Mouse (Mus musculus): ENCODE measurements around the gene Izumo1r. TPM values are rescaled to one million over a fixed set of nuclear protein-coding genes. Genes with fewer than 3 reads are reported as not detected.

The Izumo1r gene
- polyA plus RNA-seq, 1 experiment from 2014 or later: not detected

- no peak for ATAC-seq (ENCODE audit: insufficient number of reproducible peaks, insufficient read depth, low FRiP score, low read depth)
- H3K27ac ChIP-seq (ENCODE audit: low read length): no peak overlapping the region
- no peak overlapping the region for H3K9ac ChIP-seq (replicated peaks; ENCODE audit: low read depth, low read length)
- H3K4me1 ChIP-seq (ENCODE audit: control insufficient read depth, insufficient read depth, low read length): peaks cover 24% of the 10 kb centered on the region
- no peak overlapping the region for H3K4me2 ChIP-seq (replicated peaks; ENCODE audit: low read depth, low read length)
- no peak overlapping the region for H3K4me3 ChIP-seq (ENCODE audit: low read depth, low read length)
- WGBS: 85% methylated on average over 2 of the region's 2 CpGs
- no peaks in the 10 kb centered on the region for H3K27me3 ChIP-seq (ENCODE audit: control insufficient read depth, insufficient read depth, low read length)
- H3K36me3 ChIP-seq (ENCODE audit: control insufficient read depth, insufficient read depth, low read length): no peaks in the 10 kb centered on the region
- no peaks in the 10 kb centered on the region for H3K9me3 ChIP-seq (ENCODE audit: control insufficient read depth, low read depth, low read length)
Observed at GRCm38 (mm10) chr9:14902416-14902815, 1.3 kb downstream of the Izumo1r start.

- WGBS: 33% methylated on average over 7 of the region's 7 CpGs
- Histone ChIP-seq H3K27me3 (ENCODE audit: control insufficient read depth, insufficient read depth, low read length) (no peaks in the 10 kb centered on the region), H3K9ac (replicated peaks; ENCODE audit: low read depth, low read length) (no peak overlapping the region), H3K27ac (ENCODE audit: low read length) (no peak overlapping the region), H3K4me3 (ENCODE audit: low read depth, low read length) (no peak overlapping the region), H3K4me2 (replicated peaks; ENCODE audit: low read depth, low read length) (no peak overlapping the region), H3K4me1 (ENCODE audit: control insufficient read depth, insufficient read depth, low read length) (peaks cover 24% of the 10 kb centered on the region), H3K9me3 (ENCODE audit: control insufficient read depth, low read depth, low read length) (no peaks in the 10 kb centered on the region), H3K36me3 (ENCODE audit: control insufficient read depth, insufficient read depth, low read length) (no peaks in the 10 kb centered on the region)
- ATAC-seq (ENCODE audit: insufficient number of reproducible peaks, insufficient read depth, low FRiP score, low read depth): no peak
Observed at GRCm38 (mm10) chr9:14901757-14902156, 2.0 kb downstream of the Izumo1r start.

- Histone ChIP-seq H3K4me3 (ENCODE audit: low read depth, low read length) (no peak overlapping the region), H3K36me3 (ENCODE audit: control insufficient read depth, insufficient read depth, low read length) (no peaks in the 10 kb centered on the region), H3K4me2 (replicated peaks; ENCODE audit: low read depth, low read length) (no peak overlapping the region), H3K27ac (ENCODE audit: low read length) (no peak overlapping the region), H3K9ac (replicated peaks; ENCODE audit: low read depth, low read length) (no peak overlapping the region), H3K27me3 (ENCODE audit: control insufficient read depth, insufficient read depth, low read length) (no peaks in the 10 kb centered on the region), H3K4me1 (ENCODE audit: control insufficient read depth, insufficient read depth, low read length) (no peaks in the 10 kb centered on the region), H3K9me3 (ENCODE audit: control insufficient read depth, low read depth, low read length) (no peaks in the 10 kb centered on the region)
- 72% methylated on average over 3 of the region's 3 CpGs for WGBS
- ATAC-seq (ENCODE audit: insufficient number of reproducible peaks, insufficient read depth, low FRiP score, low read depth): no peak
Observed at GRCm38 (mm10) chr9:14897102-14897501, 6.6 kb downstream of the Izumo1r start.

- H3K4me2 ChIP-seq (replicated peaks; ENCODE audit: low read depth, low read length): no peak overlapping the region
- H3K4me3 ChIP-seq (ENCODE audit: low read depth, low read length): no peak overlapping the region
- 49% methylated on average over 7 of the region's 7 CpGs for WGBS
- no peaks in the 10 kb centered on the region for H3K9me3 ChIP-seq (ENCODE audit: control insufficient read depth, low read depth, low read length)
- no peak for ATAC-seq (ENCODE audit: insufficient number of reproducible peaks, insufficient read depth, low FRiP score, low read depth)
- H3K9ac ChIP-seq (replicated peaks; ENCODE audit: low read depth, low read length): no peak overlapping the region
- no peaks in the 10 kb centered on the region for H3K4me1 ChIP-seq (ENCODE audit: control insufficient read depth, insufficient read depth, low read length)
- no peaks in the 10 kb centered on the region for H3K27me3 ChIP-seq (ENCODE audit: control insufficient read depth, insufficient read depth, low read length)
- no peak overlapping the region for H3K27ac ChIP-seq (ENCODE audit: low read length)
- H3K36me3 ChIP-seq (ENCODE audit: control insufficient read depth, insufficient read depth, low read length): no peaks in the 10 kb centered on the region
Observed at GRCm38 (mm10) chr9:14895237-14895835, 8.4 kb downstream of the Izumo1r start.

- WGBS: 79% methylated on average over 3 of the region's 3 CpGs
- no peak for ATAC-seq (ENCODE audit: insufficient number of reproducible peaks, insufficient read depth, low FRiP score, low read depth)
- no peaks in the 10 kb centered on the region for H3K27me3 ChIP-seq (ENCODE audit: control insufficient read depth, insufficient read depth, low read length)
Observed at GRCm38 (mm10) chr9:14894628-14895027, 9.1 kb downstream of the Izumo1r start.

DNA sequence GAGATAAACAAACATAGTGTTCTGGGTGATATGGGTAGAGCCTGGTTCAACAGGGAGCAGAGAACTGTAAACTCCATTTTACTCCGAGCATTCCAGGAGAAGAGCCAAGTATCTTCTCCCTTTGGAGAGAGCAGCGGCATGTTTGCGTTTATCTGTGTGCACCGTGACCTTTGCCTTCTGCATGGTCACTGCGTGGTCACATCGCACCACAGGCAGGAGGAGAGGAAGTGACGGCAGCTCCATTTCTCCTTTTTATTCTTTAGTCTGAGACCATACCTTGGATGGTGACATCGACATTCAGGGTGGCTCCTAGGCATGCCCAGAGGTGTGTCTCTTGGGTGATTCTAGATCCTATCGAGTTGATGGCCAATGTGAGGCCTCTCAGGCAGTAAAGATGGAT, 10.4 kb downstream of the Izumo1r start:
- ATAC-seq (ENCODE audit: insufficient number of reproducible peaks, insufficient read depth, low FRiP score, low read depth): no peak
- H3K9ac ChIP-seq (replicated peaks; ENCODE audit: low read depth, low read length): no peak overlapping the region
- H3K27me3 ChIP-seq (ENCODE audit: control insufficient read depth, insufficient read depth, low read length): no peaks in the 10 kb centered on the region
- no peaks in the 10 kb centered on the region for H3K36me3 ChIP-seq (ENCODE audit: control insufficient read depth, insufficient read depth, low read length)
- H3K9me3 ChIP-seq (ENCODE audit: control insufficient read depth, low read depth, low read length): no peaks in the 10 kb centered on the region
- no peaks in the 10 kb centered on the region for H3K4me1 ChIP-seq (ENCODE audit: control insufficient read depth, insufficient read depth, low read length)
- WGBS: 75% methylated on average over 9 of the region's 9 CpGs
- no peak overlapping the region for H3K27ac ChIP-seq (ENCODE audit: low read length)
- H3K4me2 ChIP-seq (replicated peaks; ENCODE audit: low read depth, low read length): no peak overlapping the region
- no peak overlapping the region for H3K4me3 ChIP-seq (ENCODE audit: low read depth, low read length)

More at GRCm38 (mm10) chr9:14894628-14895027, 9.1 kb downstream of the Izumo1r start:
- no peak overlapping the region for H3K9ac ChIP-seq (replicated peaks; ENCODE audit: low read depth, low read length)
- no peak overlapping the region for H3K4me3 ChIP-seq (ENCODE audit: low read depth, low read length)
- no peak overlapping the region for H3K4me2 ChIP-seq (replicated peaks; ENCODE audit: low read depth, low read length)
- H3K27ac ChIP-seq (ENCODE audit: low read length): no peak overlapping the region
- H3K4me1 ChIP-seq (ENCODE audit: control insufficient read depth, insufficient read depth, low read length): no peaks in the 10 kb centered on the region
- no peaks in the 10 kb centered on the region for H3K9me3 ChIP-seq (ENCODE audit: control insufficient read depth, low read depth, low read length)
- H3K36me3 ChIP-seq (ENCODE audit: control insufficient read depth, insufficient read depth, low read length): no peaks in the 10 kb centered on the region

DNA sequence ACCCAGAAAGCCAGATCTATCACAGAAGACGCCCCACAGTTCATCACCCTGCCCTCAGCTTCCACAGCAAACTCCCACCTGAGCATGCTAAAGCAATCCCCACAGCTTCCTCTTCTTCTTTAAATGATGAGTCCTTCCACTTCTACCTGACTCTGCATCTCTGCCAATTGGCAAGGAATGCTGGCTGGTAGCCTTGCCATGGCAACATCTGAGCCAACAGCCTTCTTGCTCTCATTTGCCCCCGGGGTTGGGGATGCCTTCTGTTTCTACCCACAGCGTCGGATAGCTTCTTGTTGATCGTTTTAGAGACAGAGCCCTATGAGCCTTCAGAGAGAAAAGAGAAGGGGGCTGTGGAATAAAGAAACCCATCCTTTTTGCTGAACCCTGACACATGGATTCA, 11.9 kb downstream of the Izumo1r start:
- H3K36me3 ChIP-seq (ENCODE audit: control insufficient read depth, insufficient read depth, low read length): no peaks in the 10 kb centered on the region
- H3K4me2 ChIP-seq (replicated peaks; ENCODE audit: low read depth, low read length): no peak overlapping the region
- no peaks in the 10 kb centered on the region for H3K4me1 ChIP-seq (ENCODE audit: control insufficient read depth, insufficient read depth, low read length)
- WGBS: 82% methylated on average over 5 of the region's 5 CpGs
- no peaks in the 10 kb centered on the region for H3K9me3 ChIP-seq (ENCODE audit: control insufficient read depth, low read depth, low read length)
- no peak overlapping the region for H3K9ac ChIP-seq (replicated peaks; ENCODE audit: low read depth, low read length)
- ATAC-seq (ENCODE audit: insufficient number of reproducible peaks, insufficient read depth, low FRiP score, low read depth): no peak
- no peak overlapping the region for H3K27ac ChIP-seq (ENCODE audit: low read length)
- H3K4me3 ChIP-seq (ENCODE audit: low read depth, low read length): no peak overlapping the region
- H3K27me3 ChIP-seq (ENCODE audit: control insufficient read depth, insufficient read depth, low read length): no peaks in the 10 kb centered on the region

- no peak for ATAC-seq (ENCODE audit: insufficient number of reproducible peaks, insufficient read depth, low FRiP score, low read depth)
- Histone ChIP-seq H3K4me1 (ENCODE audit: control insufficient read depth, insufficient read depth, low read length) (no peaks in the 10 kb centered on the region), H3K9me3 (ENCODE audit: control insufficient read depth, low read depth, low read length) (no peaks in the 10 kb centered on the region), H3K4me3 (ENCODE audit: low read depth, low read length) (no peak overlapping the region), H3K27ac (ENCODE audit: low read length) (no peak overlapping the region), H3K27me3 (ENCODE audit: control insufficient read depth, insufficient read depth, low read length) (no peaks in the 10 kb centered on the region), H3K36me3 (ENCODE audit: control insufficient read depth, insufficient read depth, low read length) (no peaks in the 10 kb centered on the region), H3K4me2 (replicated peaks; ENCODE audit: low read depth, low read length) (no peak overlapping the region), H3K9ac (replicated peaks; ENCODE audit: low read depth, low read length) (no peak overlapping the region)
- WGBS: 86% methylated on average over 3 of the region's 3 CpGs
Observed at GRCm38 (mm10) chr9:14890699-14891098, 13.1 kb downstream of the Izumo1r start.

DNA sequence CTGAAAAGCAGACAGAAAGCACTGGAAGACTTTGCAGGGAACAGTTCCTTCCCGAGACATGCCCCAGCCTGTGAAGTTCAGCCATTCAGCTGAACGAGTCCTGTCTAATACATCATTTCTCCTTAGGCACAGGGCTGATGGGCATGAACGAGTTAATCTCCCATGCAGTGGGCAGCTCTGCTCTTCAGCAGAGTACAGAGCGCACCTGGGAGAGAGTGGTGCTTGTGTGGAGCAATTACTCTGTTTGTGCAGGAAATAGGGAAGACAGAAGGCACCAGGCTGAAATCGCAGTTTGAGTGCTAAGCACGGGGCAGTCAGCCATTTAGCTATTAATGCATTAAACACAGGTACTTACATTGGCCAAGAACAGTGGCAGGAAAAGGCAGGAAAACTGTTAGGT, 15.1 kb downstream of the Izumo1r start:
- 47% methylated on average over 6 of the region's 6 CpGs for WGBS

More for the DNA sequence above, 15.1 kb downstream of the Izumo1r start:
- Histone ChIP-seq H3K4me3 (ENCODE audit: low read depth, low read length) (no peak overlapping the region), H3K4me1 (ENCODE audit: control insufficient read depth, insufficient read depth, low read length) (no peaks in the 10 kb centered on the region), H3K9me3 (ENCODE audit: control insufficient read depth, low read depth, low read length) (no peaks in the 10 kb centered on the region), H3K4me2 (replicated peaks; ENCODE audit: low read depth, low read length) (no peak overlapping the region), H3K27ac (ENCODE audit: low read length) (no peak overlapping the region), H3K36me3 (ENCODE audit: control insufficient read depth, insufficient read depth, low read length) (no peaks in the 10 kb centered on the region), H3K27me3 (ENCODE audit: control insufficient read depth, insufficient read depth, low read length) (no peaks in the 10 kb centered on the region), H3K9ac (replicated peaks; ENCODE audit: low read depth, low read length) (no peak overlapping the region)
- ATAC-seq (ENCODE audit: insufficient number of reproducible peaks, insufficient read depth, low FRiP score, low read depth): no peak
